Mouse (Mus musculus) heart, embryonic 11.5 days (tissue): ENCODE data around the gene P2ry6. TPM values are rescaled to one million over a fixed set of nuclear protein-coding genes. Genes with fewer than 3 reads are reported as not detected.

Experiments used
- ATAC-seq: fragments of 200-750 bp; cut with Nextera tagmentation; replicated peaks from 2 replicates; pipeline ENCODE4 v1.8.0; 2017; ENCODE audit warnings: moderate library complexity; ENCODE audit not compliant: insufficient number of reproducible peaks, low FRiP score, low TSS enrichment
- H3K27ac ChIP-seq: fragments of 300-500 bp; sonication (generic); 2 replicates; pipeline ENCODE4 v1.5.1; 2014; ENCODE audit warnings: mild to moderate bottlenecking, low read depth, low read length
- H3K27me3 ChIP-seq: fragments of 300-500 bp; sonication (generic); 2 replicates; pipeline ENCODE4 v1.6.1; 2014; ENCODE audit warnings: mild to moderate bottlenecking, low read length, mixed read lengths; ENCODE audit not compliant: control insufficient read depth, insufficient read depth
- H3K36me3 ChIP-seq: fragments of 300-500 bp; sonication (generic); 2 replicates; pipeline ENCODE4 v1.6.1; 2014; ENCODE audit warnings: mild to moderate bottlenecking, low read length, moderate library complexity, mixed read lengths; ENCODE audit not compliant: control insufficient read depth, insufficient read depth
- H3K4me1 ChIP-seq: fragments of 300-500 bp; sonication (generic); 2 replicates; pipeline ENCODE4 v1.6.1; 2014; ENCODE audit warnings: low read length; ENCODE audit not compliant: control insufficient read depth, insufficient read depth
- H3K4me2 ChIP-seq: fragments of 300-500 bp; sonication (generic); 2 replicates; pipeline ENCODE4 v1.6.1; 2014; ENCODE audit warnings: mild to moderate bottlenecking, moderate library complexity
- H3K4me3 ChIP-seq: fragments of 300-500 bp; sonication (generic); 2 replicates; pipeline ENCODE4 v1.5.1; 2014; ENCODE audit warnings: low read depth, low read length
- H3K9ac ChIP-seq: fragments of 300-500 bp; sonication (generic); 2 replicates; pipeline ENCODE4 v1.6.1; 2014; ENCODE audit warnings: mild to moderate bottlenecking, low read depth, low read length, moderate library complexity
- H3K9me3 ChIP-seq: fragments of 300-500 bp; sonication (generic); replicated peaks from 2 replicates; pipeline ENCODE4 v1.6.1; 2016; ENCODE audit warnings: low read length; ENCODE audit not compliant: control insufficient read depth
- WGBS: fragments of 180-500 bp; shearing (Covaris S2); extraction: QIAGEN DNeasy Blood & Tissue Kit; methylation state at CpG from one replicate; pipeline ENCODE4 v1.1.7; 2014; ENCODE audit not compliant: insufficient replicate concordance; 5-methylcytosine and 5-hydroxymethylcytosine counted together
- polyA plus RNA-seq: library from polyadenylated mRNA; unstranded; fragments of >200 nt; fragmentation: Nextera tagmentation; extraction: Ambion mirVana; gene quantifications from 2 replicates; pipeline ENCODE4 v1.2.1, GENCODE M21; 2014

The P2ry6 gene
- polyA plus RNA-seq, 1 experiment from 2014 or later: 2.1 TPM

DNA sequence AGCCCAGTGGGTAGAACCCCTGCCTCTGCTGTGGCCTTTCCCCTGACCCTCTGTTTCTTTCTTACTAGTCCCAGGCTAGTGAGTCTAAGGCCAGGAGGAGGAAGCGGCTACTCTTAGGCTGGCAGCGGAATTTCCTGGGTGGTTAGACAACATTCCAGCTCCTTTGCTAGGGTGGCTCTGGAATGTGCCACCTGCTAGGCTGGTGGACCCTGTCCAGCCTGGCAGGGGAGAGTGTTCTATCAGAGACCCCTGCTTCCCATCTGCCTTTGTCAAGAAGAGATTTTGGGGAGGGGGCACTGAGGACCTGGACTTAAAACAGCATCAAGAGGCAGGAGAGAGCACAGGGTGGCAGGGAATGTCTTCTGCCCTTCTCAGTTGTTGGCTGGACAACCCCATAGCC is 31.8 kb upstream of the P2ry6 start:
- H3K4me1 ChIP-seq: peaks cover 3% of the 10 kb centered on the region; the same call in 1 of the 2 replicates
- no peak overlapping the region for H3K4me3 ChIP-seq
- WGBS: 66% methylated on average over 2 of the region's 2 CpGs
- no peak overlapping the region for H3K4me2 ChIP-seq
- no peak overlapping the region for H3K27ac ChIP-seq
- no peaks in the 10 kb centered on the region for H3K9me3 ChIP-seq
- peaks cover 36% of the 10 kb centered on the region for H3K27me3 ChIP-seq
- H3K9ac ChIP-seq: no peak overlapping the region
- no peak for ATAC-seq
- no peaks in the 10 kb centered on the region for H3K36me3 ChIP-seq

DNA sequence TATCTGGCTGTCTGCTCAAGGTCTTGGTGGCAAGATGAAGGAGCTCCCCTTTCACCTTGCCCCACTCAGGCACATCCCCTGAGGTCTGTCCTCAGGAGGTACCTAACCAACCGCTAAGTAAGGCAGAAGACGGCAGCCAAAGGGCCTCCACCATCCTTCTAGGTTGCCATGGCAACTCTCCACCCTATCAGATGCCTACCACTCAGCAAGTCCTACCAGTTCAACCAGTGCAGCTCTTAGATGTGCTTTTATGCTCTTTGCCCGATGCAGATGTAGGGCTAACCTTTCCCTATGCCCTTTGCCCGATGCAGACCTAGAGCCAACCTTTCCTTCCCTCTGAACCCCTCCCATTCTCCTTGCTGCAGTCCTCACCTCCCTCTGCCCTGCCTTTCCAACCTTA is 30.7 kb upstream of the P2ry6 start:
- 63% methylated on average over 4 of the region's 4 CpGs for WGBS
- no peaks in the 10 kb centered on the region; the same call in 1 of the 2 replicates for H3K9me3 ChIP-seq
- H3K36me3 ChIP-seq: no peaks in the 10 kb centered on the region
- H3K9ac ChIP-seq: no peak overlapping the region
- H3K27me3 ChIP-seq: peaks cover 27% of the 10 kb centered on the region
- H3K4me3 ChIP-seq: no peak overlapping the region
- peaks cover 3% of the 10 kb centered on the region; the same call in 1 of the 2 replicates for H3K4me1 ChIP-seq
- H3K27ac ChIP-seq: no peak overlapping the region
- H3K4me2 ChIP-seq: no peak overlapping the region
- no peak for ATAC-seq

DNA sequence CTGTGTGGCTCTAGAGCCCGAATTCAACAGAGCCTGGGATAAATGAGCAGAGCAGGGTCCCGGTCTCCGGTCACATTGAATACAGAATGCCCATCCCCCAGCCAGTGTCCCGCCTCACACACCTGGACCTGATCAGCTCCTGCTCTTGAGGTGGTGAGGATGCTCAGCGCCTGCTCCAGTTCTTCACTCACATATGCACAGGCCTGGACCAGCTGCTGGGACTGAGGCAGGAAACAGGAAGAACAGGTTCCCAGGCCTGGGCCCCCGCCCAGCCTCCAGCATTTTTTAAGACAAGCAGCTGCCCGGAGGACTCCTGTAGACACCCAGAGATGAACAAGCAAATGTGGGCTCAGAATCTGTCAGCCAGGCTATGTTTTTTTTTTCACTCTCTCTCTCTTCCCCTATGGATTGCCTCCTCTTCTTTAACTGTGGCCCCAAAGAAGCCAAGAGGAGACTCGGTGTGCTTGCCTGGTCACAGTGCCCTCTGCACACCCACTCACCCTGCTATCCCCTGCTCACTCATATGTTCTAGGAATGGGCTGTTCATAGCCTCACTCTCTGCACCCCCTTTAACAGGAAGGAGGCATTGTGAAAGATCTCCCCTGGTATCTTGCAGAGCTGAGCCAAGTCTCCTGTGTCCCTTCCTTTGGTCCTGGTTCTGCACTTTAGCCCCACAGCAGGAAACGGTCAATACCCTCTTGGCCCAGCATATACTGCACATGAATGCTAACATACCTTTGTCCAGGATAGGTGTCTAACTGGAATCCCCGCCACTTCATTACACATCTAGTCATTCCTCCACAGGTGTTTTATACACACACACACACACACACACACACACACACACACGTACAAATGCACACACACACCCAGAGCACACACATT is 29.2 kb upstream of the P2ry6 start:
- H3K4me1 ChIP-seq: peaks cover 3% of the 10 kb centered on the region; the same call in 1 of the 2 replicates
- no peaks in the 10 kb centered on the region for H3K36me3 ChIP-seq
- no peak overlapping the region for H3K9ac ChIP-seq
- 64% methylated on average over 11 of the region's 11 CpGs for WGBS
- ATAC-seq: no peak
- no peak overlapping the region for H3K4me3 ChIP-seq
- no peak overlapping the region for H3K27ac ChIP-seq
- H3K27me3 ChIP-seq: peaks cover 12% of the 10 kb centered on the region; the same call in 1 of the 2 replicates
- no peaks in the 10 kb centered on the region; the same call in 1 of the 2 replicates for H3K9me3 ChIP-seq
- no peak overlapping the region for H3K4me2 ChIP-seq

DNA sequence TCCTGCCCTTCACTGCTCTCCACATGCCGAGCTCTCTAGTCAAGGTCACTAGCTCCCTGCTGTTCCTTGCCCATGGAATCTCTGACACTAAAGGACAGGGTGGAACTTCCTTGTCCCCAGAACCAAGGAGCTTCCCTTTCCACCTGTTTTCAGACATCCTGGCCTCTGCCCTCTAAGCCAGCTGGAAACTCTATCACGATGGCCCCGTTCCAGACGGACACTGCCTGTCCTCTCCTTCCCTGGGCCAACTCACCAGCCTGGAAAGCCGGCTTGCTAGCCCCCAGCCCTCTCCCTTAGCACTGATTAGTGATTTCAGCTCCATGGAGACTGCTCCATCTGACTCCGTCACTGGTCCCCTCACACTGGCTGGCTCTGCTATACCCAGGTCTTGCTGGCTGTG is 27.8 kb upstream of the P2ry6 start:
- H3K27me3 ChIP-seq: peaks cover 6% of the 10 kb centered on the region; the same call in 1 of the 2 replicates
- H3K9me3 ChIP-seq: no peaks in the 10 kb centered on the region; the same call in 1 of the 2 replicates
- peaks cover 3% of the 10 kb centered on the region; the same call in 1 of the 2 replicates for H3K4me1 ChIP-seq
- H3K27ac ChIP-seq: no peak overlapping the region
- H3K4me3 ChIP-seq: no peak overlapping the region
- no peak for ATAC-seq
- H3K4me2 ChIP-seq: no peak overlapping the region
- H3K9ac ChIP-seq: no peak overlapping the region
- H3K36me3 ChIP-seq: no peaks in the 10 kb centered on the region
- WGBS: 71% methylated on average over 6 of the region's 6 CpGs

DNA sequence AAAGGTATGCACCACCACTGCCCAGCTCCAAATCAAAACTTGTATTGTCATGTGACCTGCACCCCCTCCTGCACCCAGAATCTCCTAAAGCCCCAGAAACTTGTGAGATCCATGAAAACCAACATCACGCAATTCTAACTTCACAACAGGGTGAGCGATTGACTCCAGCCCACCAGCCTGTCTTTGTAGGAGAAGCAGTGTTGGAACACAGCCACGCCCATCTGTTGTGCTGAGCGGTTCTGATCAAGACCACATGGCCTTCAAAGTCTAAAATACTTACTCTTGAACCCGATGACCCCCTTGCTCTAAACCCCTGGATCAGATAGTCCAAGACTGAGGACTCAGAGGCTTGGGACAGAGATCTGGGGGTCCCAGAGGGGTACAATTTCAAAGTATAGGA is 25.2 kb upstream of the P2ry6 start:
- no peak for ATAC-seq
- Histone ChIP-seq H3K4me3 (no peak overlapping the region), H3K4me2 (no peak overlapping the region), H3K9me3 (no peaks in the 10 kb centered on the region; the same call in 1 of the 2 replicates), H3K27me3 (no peaks in the 10 kb centered on the region), H3K9ac (no peak overlapping the region), H3K36me3 (no peaks in the 10 kb centered on the region), H3K27ac (no peak overlapping the region), H3K4me1 (peaks cover 3% of the 10 kb centered on the region; the same call in 1 of the 2 replicates)
- WGBS: 74% methylated on average over 5 of the region's 5 CpGs

DNA sequence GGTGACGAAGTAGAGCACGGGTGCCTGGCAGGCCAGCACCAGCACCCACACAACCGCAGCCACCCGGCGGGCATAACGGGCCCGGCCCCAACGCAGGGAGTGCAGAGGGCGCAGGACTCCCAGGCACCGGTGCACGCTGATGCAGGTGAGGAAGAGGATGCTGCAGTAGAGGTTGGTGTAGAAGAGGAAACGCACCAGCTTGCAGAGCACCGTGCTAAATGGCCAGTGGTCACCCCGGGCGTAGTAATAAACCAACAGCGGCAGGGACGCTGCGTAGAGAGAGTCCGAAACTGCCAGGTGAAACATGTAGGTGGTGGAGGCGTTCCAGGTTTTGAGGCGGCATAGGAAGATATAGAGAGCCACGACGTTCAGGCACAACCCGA is 24.1 kb upstream of the P2ry6 start:
- H3K27ac ChIP-seq: no peak overlapping the region
- WGBS: 77% methylated on average over 24 of the region's 24 CpGs
- ATAC-seq: no peak

DNA sequence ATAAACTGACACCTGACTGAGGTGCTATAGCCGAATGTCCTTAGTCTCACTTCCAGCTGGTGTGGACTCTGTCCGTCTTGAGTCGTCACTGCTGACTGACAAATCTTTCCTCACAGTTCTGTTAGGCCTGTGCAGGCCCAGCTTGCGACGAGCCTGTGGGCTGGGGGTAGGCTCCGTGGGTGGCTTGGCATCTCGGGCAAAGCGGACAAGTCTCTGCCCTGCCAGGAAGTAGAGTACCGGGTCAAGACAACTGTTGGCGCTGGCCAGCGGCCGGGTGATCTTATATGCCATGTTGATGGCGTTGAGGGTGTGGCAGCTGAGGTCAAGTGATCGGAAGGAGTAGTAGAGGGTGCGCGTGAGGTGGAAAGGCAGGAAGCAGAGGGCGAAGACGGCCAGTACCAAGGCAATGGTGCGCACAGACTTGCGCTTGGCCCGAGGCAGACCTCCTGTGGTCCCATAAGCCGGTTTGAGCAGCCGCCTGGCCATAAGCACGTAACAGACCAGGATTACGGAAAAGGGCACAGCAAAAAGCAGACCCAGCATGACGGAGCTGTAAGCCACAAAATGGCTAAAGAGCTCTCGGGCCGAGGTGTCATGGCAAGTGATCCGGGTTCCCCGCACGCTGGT is 23.6 kb upstream of the P2ry6 start:
- no peak for ATAC-seq
- 72% methylated on average over 31 of the region's 31 CpGs for WGBS

More for the DNA sequence above, 24.1 kb upstream of the P2ry6 start:
- Histone ChIP-seq H3K4me3 (no peak overlapping the region), H3K4me1 (peaks cover under 1% of the 10 kb centered on the region; the same call in 1 of the 2 replicates), H3K9ac (no peak overlapping the region), H3K4me2 (no peak overlapping the region), H3K9me3 (no peaks in the 10 kb centered on the region; the same call in 1 of the 2 replicates), H3K27me3 (no peaks in the 10 kb centered on the region), H3K36me3 (no peaks in the 10 kb centered on the region)

DNA sequence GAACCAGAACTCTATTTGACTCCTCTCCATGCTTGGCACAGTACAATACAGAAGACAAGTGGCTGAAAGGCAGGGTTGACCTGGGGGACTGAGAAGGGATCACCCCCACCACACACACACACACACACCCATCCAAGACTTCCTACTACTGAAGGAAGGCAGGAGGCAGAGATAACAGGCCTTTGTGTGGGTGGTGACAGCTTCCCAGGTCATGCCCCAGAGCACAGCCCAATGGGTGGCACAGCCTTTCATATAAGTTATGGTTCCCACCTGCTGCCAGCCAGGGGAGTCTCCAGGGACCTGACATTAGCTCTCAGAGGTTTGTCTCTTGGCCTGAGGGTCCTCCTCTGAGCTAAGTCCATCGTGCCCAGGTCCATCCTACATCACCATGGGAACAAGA is 22.8 kb upstream of the P2ry6 start:
- no peaks in the 10 kb centered on the region for H3K27me3 ChIP-seq
- H3K4me1 ChIP-seq: no peaks in the 10 kb centered on the region
- H3K27ac ChIP-seq: no peak overlapping the region
- H3K4me2 ChIP-seq: no peak overlapping the region
- no peaks in the 10 kb centered on the region for H3K36me3 ChIP-seq
- H3K9ac ChIP-seq: no peak overlapping the region
- ATAC-seq: no peak
- no peaks in the 10 kb centered on the region; the same call in 1 of the 2 replicates for H3K9me3 ChIP-seq
- whole genome bisulfite sequencing: 50% methylated on average over 1 of the region's 1 CpGs
- no peak overlapping the region for H3K4me3 ChIP-seq

More for the DNA sequence above, 23.6 kb upstream of the P2ry6 start:
- Histone ChIP-seq H3K9ac (no peak overlapping the region), H3K27me3 (no peaks in the 10 kb centered on the region), H3K9me3 (no peaks in the 10 kb centered on the region; the same call in 1 of the 2 replicates), H3K4me2 (no peak overlapping the region), H3K27ac (no peak overlapping the region), H3K4me1 (no peaks in the 10 kb centered on the region), H3K4me3 (no peak overlapping the region), H3K36me3 (no peaks in the 10 kb centered on the region)
